Mouse (Mus musculus): Measurements from ENCODE around the gene Gm49776. TPM values are rescaled to one million over a fixed set of nuclear protein-coding genes. Genes with fewer than 3 reads are reported as not detected.
"Not testable (repeated sequence)": the region's sequence is repeated elsewhere in the genome, so short reads cannot be mapped to it uniquely, and the experiment has no call there.

Gm49776 gene
- total RNA-seq, 2 experiments from 2014 or later: not detected

GRCm38 (mm10) chr16:18203430-18204091, 54.6 kb downstream of the Gm49776 start:
- no peak for DNase-seq (ENCODE audit: low spot score in 2 of 2)

GRCm38 (mm10) chr16:18202061-18202460, 56.1 kb downstream of the Gm49776 start:
- no peak for DNase-seq (ENCODE audit: low spot score in 2 of 2)

GRCm38 (mm10) chr16:18201620-18202019, 56.5 kb downstream of the Gm49776 start:
- DNase-seq (ENCODE audit: low spot score in 2 of 2): no peak

GRCm38 (mm10) chr16:18200062-18200461, 58.1 kb downstream of the Gm49776 start:
- no peak for DNase-seq (ENCODE audit: low spot score in 2 of 2)

GRCm38 (mm10) chr16:18198365-18199098, 59.6 kb downstream of the Gm49776 start:
- no peak for DNase-seq (ENCODE audit: low spot score in 2 of 2)

- DNase-seq (ENCODE audit: low spot score in 2 of 2): no peak
Measured at GRCm38 (mm10) chr16:18197881-18198280, 60.2 kb downstream of the Gm49776 start.

GRCm38 (mm10) chr16:18195561-18195960, 62.6 kb downstream of the Gm49776 start:
- not testable (repeated sequence) for DNase-seq (ENCODE audit: low spot score in 2 of 2)

Small RNA genes lying within 50 kb of the gene (microRNA-seq; reads per million reads assigned to microRNA genes)
- gene Gm24572: 0 reads per million in 2 experiments
- gene Mir1306: 252 to 296 reads per million in 2 experiments

Other genes starting within 250 kb of the Gm49776 start
- gene Dgcr6, start 205.5 kb downstream of the Gm49776 start, total RNA-seq (2021): 10 to 100 TPM; 90.4 to 92.7 TPM
- gene Prodh, start 168.1 kb downstream of the Gm49776 start, total RNA-seq (2021): 10 to 100 TPM; 30.6 to 37.2 TPM
- gene Rtn4r, start 130.7 kb downstream of the Gm49776 start, total RNA-seq (2021): 100 to 1,000 TPM; 128 to 135 TPM
- gene Ccdc188, start 40.4 kb downstream of the Gm49776 start, total RNA-seq (2021): not detected
- gene Zdhhc8, start 23.2 kb downstream of the Gm49776 start, total RNA-seq (2021): 100 to 1,000 TPM; 106 to 124 TPM
- 10 to 100 TPM; 41.8 to 48.5 TPM for gene Trmt2a, start 9.6 kb downstream of the Gm49776 start, total RNA-seq (2021)
- gene Ranbp1, start 9.6 kb downstream of the Gm49776 start, total RNA-seq (2021): 10 to 100 TPM; 85.5 to 91.0 TPM
- 10 to 100 TPM; 41.7 to 42.4 TPM for gene Dgcr8, start 30.9 kb upstream of the Gm49776 start, total RNA-seq (2021)
- gene Tango2, start 89.8 kb upstream of the Gm49776 start, total RNA-seq (2021): 100 to 1,000 TPM; 137 to 148 TPM
- 10 to 100 TPM; 40.7 TPM for gene Arvcf, start 89.9 kb upstream of the Gm49776 start, total RNA-seq (2021)
- gene Txnrd2, start 168.1 kb upstream of the Gm49776 start, total RNA-seq (2021): 10 to 100 TPM; 19.4 to 21.3 TPM
- gene Comt, start 168.5 kb upstream of the Gm49776 start, total RNA-seq (2021): 10 to 100 TPM; 90.5 to 91.4 TPM
- 1 to 10 TPM; 6.2 to 7.1 TPM for gene Gnb1l, start 240.4 kb upstream of the Gm49776 start, total RNA-seq (2021)
- gene Rtl10, start 240.6 kb upstream of the Gm49776 start, total RNA-seq (2021): 1 to 10 TPM; 6.4 to 9.7 TPM